Mouse (Mus musculus) ZHBTc4 (cell line): ENCODE data around the gene Cdk16.
A peak's percentile ranks its signal among the peaks of the same experiment; 100 is the strongest.

Experiments used
- DNase-seq: peaks from one replicate; pipeline ENCODE4 v3.0.0-alpha.2; 2011; ENCODE audit warnings: low read depth, low spot score

Cdk16 gene

DNA sequence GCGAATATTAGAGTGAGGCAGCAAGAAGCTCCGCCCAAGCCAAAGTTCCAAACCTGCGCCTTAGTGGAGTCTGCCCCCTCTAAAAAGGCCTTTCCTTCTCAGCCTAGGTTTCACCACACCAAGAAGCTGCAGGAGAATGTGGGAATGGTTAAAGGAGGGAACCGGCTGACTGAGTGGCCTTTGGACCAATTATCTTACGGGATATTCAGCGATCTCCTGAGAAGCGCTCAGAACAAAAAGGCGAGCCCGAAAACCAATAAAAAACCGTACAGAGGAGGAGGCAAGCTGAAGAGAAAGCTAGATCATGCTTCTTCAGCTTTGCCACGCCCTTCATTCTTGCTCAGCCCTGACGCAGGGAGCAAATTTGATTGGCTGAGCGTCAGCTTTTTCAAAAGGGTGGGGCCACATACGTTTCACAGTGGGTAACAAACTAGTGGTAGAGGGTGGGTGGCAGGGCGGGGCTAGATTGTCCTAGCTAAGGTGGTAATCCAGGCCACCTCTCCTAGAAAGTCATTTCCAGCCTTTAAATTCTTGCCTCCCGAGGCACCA, at the start of gene Cdk16:
TSS of gene Cdk16 (plus strand) at position 436 of the 549 bp plus-strand sequence.
- DNase-seq: peak; percentile 94

- no peak for DNase-seq
These were observed 49.6 kb upstream of the Cdk16 start for GRCm38 (mm10) chrX:20638141-20638540.

GRCm38 (mm10) chrX:20644780-20645179, 43.0 kb upstream of the Cdk16 start:
- no peak for DNase-seq

GRCm38 (mm10) chrX:20657593-20657992, 30.2 kb upstream of the Cdk16 start:
- no peak for DNase-seq

DNA sequence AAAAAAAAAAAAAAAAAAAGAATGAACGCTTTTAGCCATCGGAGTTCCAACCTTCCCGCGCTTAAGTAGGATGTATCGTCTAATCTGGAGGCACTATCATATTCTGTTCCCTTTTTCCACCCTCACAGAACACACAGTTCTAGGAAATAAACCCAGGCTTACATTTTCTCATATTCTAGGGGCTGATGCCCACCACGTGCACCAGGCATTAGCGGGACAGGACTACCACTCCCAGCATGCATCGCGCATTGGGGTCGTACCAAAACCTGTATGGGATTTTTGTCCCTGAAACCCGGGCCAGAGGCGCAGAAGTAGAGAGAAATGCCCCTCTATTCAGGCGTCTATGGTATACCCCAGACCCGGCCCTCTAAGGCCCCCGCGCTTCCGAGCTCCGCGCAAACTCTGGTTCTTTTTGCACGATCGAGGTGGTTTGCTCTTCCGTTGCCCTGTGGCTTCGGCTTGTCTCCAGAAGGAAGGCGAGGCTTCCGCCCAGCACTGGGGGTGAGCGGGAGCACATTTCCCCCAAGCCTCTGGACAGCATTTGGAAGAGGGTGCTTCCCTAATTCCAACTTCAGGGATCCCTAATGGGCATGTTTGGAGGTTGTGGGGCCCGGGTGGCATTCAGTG, 29.6 kb upstream of the Cdk16 start, which contains the start of gene Uba1:
TSS of gene Uba1 (plus strand) at position 301 of the 627 bp plus-strand sequence.
- peak; percentile 93 for DNase-seq

GRCm38 (mm10) chrX:20658891-20659406, 28.8 kb upstream of the Cdk16 start:
- DNase-seq: peak; percentile 34

DNA sequence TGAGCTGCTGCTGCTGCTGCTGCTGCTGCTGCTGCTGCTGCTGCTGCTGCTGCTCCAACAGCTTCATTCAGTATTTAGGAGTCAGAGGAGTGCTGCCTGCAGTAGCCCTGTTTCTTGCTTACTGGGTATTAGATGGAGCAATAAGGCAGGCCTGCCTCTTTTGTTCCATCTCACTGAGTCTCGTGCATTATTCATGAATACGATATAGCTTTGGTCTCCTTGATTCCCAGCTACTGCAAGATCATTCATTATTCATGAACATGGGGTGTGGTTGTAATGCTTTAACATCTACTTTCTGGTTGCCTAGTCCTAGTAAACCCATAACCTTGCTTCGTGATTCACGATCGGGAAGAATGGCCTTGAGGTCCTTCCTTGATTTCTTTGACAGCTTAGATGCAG, 25.4 kb upstream of the Cdk16 start:
- DNase-seq: no peak

GRCm38 (mm10) chrX:20662716-20663443, 24.9 kb upstream of the Cdk16 start:
- DNase-seq: peak; percentile 93

GRCm38 (mm10) chrX:20663444-20663790, 24.3 kb upstream of the Cdk16 start:
- DNase-seq: no peak

DNA sequence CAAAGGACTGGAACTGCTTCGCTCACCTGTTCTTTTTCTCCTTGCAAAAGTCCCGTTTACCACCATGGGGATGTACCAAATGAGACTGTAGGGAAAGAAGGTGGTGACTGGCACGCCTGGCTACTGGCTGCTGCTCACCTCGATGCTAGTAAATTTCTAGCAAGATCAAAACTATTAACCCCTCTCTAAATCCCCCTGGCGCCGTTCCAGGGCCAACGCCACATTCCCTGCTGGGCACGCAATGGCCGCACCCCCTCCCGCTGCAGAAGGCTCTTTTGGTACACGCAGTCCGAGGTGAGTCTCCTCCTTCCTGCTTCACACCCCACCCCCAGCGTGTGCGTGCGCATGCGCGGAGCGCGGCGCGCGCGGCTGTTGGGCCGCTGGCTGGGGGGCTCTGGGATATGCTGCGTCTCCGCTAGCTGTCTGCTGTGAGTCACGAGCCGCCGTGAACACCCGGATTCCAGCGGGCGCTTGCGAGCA, 354 bp downstream of the Cdk16 start:
- DNase-seq: peak; percentile 92

DNA sequence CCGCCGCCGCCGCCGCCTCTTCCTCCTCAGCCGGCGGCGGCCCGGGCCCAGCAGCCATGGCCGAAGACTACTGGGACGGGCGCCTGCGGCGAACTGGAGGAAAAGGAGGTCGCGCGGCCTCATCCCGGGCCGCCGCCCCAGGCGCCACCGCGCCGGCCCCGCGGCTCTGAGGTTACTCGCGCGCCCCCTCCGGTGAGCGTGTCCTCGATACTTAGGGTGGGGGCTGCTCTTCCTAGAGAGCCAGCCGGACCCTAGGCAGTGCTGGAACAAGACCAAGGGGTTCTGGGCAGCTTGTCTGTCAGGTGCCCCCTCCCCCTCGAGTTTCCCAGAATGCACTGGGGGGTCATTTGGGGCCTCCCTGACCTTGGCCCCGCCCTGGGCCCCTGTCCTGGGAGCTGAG, 861 bp downstream of the Cdk16 start:
- peak; percentile 76 for DNase-seq

GRCm38 (mm10) chrX:20691566-20691965, 3.8 kb downstream of the Cdk16 start:
- no peak for DNase-seq

GRCm38 (mm10) chrX:20692616-20693015, 4.9 kb downstream of the Cdk16 start:
- peak; percentile 19 for DNase-seq

DNA sequence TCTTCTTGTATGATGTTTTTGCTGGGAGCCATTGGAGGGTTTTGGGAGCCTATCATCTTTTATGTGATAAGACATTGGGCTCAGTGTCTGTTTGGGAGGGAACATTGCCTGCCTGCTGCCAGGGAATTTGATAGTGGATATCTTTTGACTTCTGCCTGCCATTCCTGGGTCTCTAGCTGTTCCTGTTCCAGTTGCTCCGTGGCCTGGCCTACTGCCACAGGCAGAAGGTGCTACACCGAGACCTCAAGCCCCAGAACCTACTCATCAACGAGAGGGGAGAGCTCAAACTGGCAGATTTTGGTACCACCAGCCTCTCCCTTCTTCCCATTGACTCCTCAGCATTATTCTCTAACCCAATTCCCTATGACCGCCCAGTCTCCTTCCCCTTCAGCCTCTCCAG, 8.1 kb downstream of the Cdk16 start:
- no peak for DNase-seq

- DNase-seq: no peak
These were observed 16.1 kb downstream of the Cdk16 start, which contains the start of gene Usp11 for GRCm38 (mm10) chrX:20703741-20704290. Usp11 (plus strand) TSS chrX:20703906.

DNA sequence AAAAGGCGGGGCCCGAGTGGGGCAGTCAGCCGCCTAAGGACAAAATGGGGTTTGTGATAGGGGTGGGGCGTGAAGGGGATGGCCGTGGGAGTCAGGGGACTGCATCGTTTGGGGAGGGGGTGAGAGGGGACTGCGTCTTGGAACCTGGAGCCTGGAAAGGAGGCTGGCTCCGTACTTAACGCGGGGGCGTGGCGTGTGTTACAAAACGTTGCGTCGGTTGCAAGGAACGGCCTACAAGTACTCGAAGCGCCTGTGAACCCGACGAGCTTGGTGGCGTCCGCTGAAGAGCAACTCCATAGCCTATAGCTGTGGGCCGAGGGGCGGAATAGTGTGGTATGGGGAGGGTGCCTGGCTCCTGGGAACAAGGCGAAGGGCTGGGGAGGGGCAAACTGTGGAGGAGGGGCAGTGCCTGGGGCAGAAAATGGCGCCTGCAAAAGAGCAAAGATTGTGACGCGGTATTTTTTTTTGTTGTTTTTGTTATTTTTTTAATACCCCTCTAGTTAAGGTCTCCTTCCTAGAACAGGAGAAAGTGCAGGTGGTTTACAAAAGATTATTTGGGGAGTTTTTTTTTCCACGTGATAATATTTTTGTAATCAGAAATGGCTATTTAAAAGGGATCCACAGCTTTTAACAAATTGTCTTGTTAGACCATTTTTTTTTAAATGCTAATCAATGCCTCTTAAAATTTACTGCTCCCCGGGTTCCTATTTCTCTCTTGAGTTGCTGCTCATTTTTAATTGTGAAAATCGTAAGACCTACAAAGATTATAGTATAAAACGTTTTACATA, 16.7 kb downstream of the Cdk16 start:
- DNase-seq: peak; percentile 95

- DNase-seq: no peak
These were observed 17.3 kb downstream of the Cdk16 start for GRCm38 (mm10) chrX:20705083-20705402.

GRCm38 (mm10) chrX:20728681-20729080, 40.9 kb downstream of the Cdk16 start:
- peak; percentile 63 for DNase-seq

DNA sequence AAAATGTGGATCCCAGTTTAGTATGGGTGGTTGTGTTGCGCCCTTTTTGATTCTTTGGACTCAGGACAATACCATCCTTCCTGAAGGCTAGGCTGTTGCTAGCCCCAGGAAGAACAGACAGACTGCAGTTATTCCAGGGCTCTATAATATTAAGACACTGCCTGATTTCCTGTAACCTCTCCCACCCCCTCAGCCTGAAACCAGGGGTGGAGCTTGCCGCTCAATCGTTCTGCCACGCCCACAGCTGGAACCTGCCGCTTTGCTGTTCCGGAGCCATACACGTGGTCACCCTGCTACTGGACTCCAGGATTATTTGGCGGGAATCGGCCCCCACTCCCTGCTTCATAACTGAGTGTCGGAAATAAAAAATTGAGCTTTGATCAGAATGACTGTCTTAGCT, 42.3 kb downstream of the Cdk16 start:
- DNase-seq: peak; percentile 37

DNA sequence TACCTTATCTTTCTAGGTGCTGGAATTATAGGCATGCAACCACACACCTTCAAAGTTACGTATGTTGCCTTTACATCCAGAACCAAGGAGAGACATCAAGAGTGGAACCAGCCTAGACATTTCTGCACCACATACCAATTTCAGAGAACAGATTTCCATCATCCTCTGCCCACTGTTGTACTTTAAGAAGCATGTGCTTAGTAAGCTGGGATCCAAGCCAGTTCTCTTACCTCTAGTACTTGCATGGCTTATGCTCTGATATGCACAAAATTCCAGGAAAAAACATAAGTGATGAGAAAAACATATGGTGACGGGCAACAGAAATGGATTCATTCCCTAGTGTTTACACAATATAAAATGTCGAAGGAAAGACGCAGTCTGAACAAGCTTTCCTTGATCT, 48.7 kb downstream of the Cdk16 start:
- DNase-seq: no peak

DNA sequence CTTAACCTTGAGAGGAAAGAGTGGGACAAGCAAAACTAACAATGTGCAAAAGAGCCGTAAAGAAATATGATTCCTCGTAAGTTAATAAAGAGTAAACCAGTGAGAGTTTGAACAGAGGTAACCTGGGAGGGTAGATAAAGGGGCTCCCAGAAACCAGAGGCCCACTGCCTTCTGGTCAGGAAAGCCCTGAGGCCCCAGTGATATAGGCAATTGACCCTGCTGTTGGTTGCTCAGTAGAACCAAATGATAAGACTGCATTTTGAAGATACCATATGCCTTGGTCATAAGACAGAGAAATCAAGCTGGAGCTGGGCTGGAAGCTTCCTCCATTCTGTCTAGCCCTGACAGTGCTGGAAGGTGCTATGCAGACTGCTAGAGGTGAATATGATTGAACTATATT, 61.1 kb downstream of the Cdk16 start:
- no peak for DNase-seq
